Mouse (Mus musculus) thymus, adult 2 months (tissue): ENCODE data around the gene Tpm1.

ENCODE experiments used
- CTCF ChIP-seq: fragments of 200-500 bp; IDR thresholded peaks from 2 replicates; pipeline ENCODE4 v1.5.1; 2012; ENCODE audit warnings: mild to moderate bottlenecking, control low read depth, low read length, moderate library complexity, borderline replicate concordance; ENCODE audit not compliant: control insufficient read depth, poor library complexity, insufficient read depth; ENCODE audit errors: extremely low read depth
- POLR2A ChIP-seq: fragments of 200-500 bp; IDR thresholded peaks from 2 replicates; pipeline ENCODE4 v1.6.1; 2012; ENCODE audit warnings: mild to moderate bottlenecking, low read length, control low read depth, moderate library complexity; ENCODE audit not compliant: control insufficient read depth, poor library complexity, insufficient read depth; ENCODE audit errors: extremely low read depth

DNA sequence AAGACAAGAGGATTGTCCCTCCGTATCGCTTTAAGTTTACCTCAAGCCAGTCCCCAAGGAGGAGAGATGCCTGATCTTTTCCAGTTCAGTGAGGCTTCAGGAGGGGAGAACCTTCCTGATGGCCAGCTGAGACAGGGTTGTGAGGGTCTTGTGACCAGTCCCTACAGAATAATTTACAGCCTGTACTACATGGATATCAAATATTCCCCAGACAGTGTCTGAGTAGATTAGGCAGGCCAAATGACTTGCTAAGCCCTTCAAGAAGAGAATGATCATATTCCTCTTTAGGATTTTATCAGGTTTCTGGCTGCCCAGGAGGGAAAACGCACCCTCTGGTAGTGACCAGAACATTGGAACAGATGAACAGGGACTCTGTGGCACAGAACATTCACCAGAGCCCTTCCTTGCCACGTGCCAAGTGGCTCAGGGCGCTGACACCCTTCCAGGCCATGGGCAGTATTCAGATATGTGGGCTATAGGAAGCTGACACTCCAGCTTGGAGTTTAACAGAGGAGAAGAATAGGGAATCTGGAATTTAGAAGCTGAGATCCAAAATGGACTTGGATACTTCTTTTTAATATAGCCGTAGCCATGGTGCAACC is 1.6 kb upstream of the Tpm1 start:
- no peak for TF ChIP-seq POLR2A
- TF ChIP-seq CTCF = no peak
